Mouse (Mus musculus): ENCODE results near the gene Zpr1. TPM values are rescaled to one million over a fixed set of nuclear protein-coding genes. Genes with fewer than 3 reads are reported as not detected.

Gene Zpr1
- 18.8 and 19.6 TPM in 2 replicates for polyA plus RNA-seq (2012; rRNA removed; ENCODE audit: low replicate concordance)

DNA sequence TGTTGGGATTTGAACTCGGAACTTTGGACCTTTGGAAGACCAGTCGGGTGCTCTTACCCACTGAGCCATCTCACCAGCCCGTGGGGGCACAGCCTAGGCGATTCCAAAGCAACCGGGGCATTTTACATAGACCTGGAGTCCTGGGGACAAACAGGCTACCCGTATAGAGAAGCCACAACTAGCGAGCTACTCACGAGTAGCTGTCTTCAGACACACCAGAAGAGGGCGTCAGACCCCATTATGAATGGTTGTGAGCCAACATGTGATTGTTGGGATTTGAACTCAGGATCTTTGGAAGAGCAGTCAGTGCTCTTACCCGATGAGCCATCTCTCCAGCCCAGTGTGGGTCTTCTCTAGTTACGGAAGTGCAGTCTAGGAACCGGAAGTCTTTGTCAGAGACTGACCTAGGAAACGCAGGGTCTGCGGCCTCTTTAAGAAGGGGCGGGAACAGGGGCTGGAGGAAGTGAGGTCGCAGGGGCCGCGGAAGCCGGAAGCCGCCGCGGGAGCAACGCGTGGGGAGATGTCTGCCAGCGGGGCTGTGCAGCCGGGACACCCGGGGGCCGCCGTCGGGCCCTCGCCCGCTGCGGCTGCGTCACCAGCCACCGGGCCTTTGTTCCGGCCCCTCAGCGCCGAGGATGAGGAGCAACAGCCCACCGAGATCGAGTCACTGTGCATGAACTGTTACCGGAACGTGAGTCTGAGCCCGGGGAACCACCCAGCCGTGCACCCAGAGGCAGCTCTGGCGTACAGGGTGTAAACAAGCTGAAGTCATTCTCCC, at the start of gene Zpr1:
Gene Zpr1 (plus strand): TSS at position 388 of the 778 bp plus-strand sequence.

DNA sequence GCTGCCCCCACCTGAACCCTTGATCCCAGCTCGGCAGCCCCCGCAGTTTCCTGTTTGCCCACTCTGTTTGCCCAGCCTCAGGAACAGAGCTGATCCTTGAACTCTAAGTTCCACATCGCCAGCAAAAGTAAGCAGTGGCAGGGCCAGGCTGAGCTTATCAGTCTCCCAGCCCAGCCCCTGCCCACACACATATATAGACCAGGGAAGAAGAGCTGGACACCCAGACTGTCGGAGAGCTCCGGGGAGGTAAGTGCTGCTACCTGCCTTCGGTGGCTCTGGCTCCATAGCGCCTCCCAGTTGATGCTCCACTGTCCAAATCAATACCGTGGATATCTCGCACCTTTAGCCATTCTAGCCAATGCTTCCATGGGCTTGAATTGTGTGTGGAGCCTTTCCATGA, 44.4 kb upstream of the Zpr1 start, which contains the start of gene Apoa1:
Gene Apoa1 (plus strand): TSS at position 90 of the 400 bp plus-strand sequence.

DNA sequence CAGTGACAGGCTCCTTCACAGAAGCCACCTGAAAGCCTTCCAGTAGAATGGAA, 37.4 kb upstream of the Zpr1 start, which contains the start of gene Apoc3:
Gene Apoc3 (minus strand): TSS at position 41 of the 53 bp plus-strand sequence.

DNA sequence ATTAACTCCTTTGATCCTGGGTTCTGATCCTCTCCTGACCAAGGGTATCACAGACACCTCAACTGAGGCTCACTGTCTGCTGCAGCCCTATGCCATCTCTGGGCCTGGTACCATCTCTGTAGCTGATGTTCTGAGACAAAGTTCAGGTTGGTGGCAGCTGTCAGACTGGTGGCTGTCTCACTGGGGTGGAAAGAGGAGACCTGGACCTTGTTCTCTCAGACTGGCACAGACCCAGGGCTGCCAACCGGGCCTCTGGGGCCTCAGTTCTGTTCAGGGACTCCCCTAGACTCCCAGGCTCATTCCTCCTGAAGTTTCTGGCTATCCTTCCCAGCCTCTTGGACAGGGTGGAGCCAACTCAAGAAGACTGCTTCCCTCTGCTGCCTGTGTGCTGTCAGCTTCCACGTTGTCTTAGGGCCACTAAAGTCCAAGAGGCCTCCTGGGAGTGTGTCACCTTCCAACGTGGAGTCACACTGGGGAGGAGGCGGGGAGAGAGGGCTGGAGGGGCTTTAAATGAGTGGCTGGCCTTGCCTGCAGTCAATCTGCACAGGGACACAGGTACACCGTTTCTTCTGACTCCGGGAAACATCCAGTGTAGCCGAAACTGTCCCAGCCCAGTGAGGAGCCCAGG, 32.2 kb upstream of the Zpr1 start, which contains the start of gene Apoa4:
Gene Apoa4 (plus strand): TSS at position 171 of the 628 bp plus-strand sequence.

DNA sequence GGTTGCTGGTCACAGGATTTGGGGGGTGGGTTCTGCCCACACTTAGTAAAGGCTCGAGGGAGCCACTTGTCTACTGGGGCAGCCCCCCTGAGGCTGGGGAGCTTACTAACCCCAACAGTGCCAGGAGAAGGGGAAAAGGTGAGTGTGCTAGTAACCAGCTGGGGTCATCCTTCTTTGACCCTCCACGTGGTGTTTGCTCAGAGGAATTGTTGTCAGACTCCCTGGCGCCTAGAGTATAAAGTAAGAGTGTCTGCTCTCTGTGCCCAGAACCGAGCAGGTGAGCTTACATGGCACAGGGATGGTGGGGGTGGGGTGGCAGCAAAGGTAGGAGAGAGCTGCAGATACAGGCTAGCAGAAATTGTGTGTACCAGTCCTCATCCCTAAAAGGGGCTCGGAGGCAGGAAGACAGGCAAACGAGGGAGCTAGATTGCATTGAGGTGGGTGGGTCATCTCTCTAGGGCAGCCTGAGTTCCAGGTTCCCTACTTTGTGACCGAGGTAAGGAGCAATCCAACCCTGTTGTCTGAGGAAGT, 4.5 kb upstream of the Zpr1 start, which contains the start of gene Apoa5:
Gene Apoa5 (plus strand): TSS at position 291 of the 531 bp plus-strand sequence.

DNA sequence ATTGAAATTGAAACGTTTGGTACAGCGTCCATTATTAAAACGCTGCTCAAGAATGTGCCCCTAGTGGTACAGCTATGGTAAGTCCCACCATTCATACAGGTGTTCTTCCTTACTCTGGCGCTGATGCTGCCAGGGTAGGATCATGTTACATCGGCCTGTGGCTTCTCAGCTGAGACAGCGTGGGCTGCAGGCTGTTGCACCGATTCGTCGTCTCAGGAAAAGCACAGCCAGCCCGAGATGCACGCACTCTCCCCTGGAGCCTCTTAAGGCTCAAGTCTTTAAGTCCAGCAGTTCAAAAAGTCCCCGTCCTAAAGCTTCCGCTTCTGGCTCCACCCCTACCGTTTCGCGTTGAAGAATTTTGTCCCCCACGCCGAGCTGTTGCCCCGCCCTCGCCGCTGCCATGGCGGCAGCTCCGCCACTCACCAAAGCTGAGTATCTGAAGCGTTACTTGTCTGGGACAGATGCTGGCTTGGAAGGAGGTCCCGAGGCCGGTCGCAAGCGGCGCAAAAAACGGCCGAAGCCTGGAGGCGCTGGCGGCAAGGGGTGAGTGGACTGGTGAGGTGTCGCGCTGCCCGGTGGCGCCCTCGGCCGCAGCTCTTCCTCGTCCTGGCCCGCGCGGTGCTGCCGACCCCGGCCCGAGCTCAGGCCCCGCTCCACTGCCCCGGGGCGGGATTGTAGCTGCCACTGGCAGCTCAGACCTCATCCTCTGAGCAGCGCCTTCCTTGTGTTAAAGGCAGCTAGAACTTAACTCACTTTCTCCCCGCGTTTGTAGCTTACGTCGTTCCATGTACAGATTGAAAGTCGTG, 10.0 kb downstream of the Zpr1 start, which contains the start of gene Bud13:
Gene Bud13 (plus strand): TSS at position 378 of the 806 bp plus-strand sequence.

DNA sequence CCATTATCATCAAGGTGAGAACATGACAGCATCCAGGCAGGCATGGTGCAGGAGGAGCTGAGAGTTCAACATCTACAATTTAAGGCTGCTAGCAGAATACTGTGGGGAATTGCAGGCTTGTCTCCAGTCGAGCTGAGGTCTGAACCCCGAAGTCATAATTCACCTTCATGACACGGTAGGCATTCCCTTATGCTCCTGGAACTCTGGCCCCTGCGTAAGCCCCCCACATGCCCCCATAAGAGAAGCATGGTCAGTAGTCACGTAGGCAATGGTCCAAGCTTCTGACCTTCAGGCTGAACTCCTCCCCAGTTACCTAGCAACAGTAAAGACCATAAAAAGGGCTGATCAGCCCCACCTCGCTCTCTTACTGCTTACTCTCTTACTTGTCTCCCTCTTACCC, 47.0 kb downstream of the Zpr1 start, which contains the start of gene 4931429L15Rik:
Gene 4931429L15Rik (minus strand): TSS at position 101 of the 400 bp plus-strand sequence.

Other genes with a start within 250 kb of the Zpr1 start
- 0.60 and 22.4 TPM in 2 replicates for gene Apoa1, start 44.5 kb upstream of the Zpr1 start, polyA plus RNA-seq (2012; rRNA removed; ENCODE audit: low replicate concordance)
- 17.3 and 41.5 TPM in 2 replicates for gene Apoc3, start 37.4 kb upstream of the Zpr1 start, polyA plus RNA-seq (2012; rRNA removed; ENCODE audit: low replicate concordance)
- 0.06 and 2.1 TPM in 2 replicates for gene Apoa4, start 32.4 kb upstream of the Zpr1 start, polyA plus RNA-seq (2012; rRNA removed; ENCODE audit: low replicate concordance)
- gene Apoa5, start 4.4 kb upstream of the Zpr1 start, polyA plus RNA-seq (2012; rRNA removed; ENCODE audit: low replicate concordance) = 0.04 and 11.8 TPM in 2 replicates
- gene Bud13, start 9.9 kb downstream of the Zpr1 start, polyA plus RNA-seq (2012; rRNA removed; ENCODE audit: low replicate concordance) = 10.5 and 10.8 TPM in 2 replicates
- not detected in 2 replicates for gene 4931429L15Rik, start 46.9 kb downstream of the Zpr1 start, polyA plus RNA-seq (2012; rRNA removed; ENCODE audit: low replicate concordance)